Mouse (Mus musculus) spleen, embryonic (tissue): ENCODE results near the gene A030003K21Rik.

ENCODE experiments used
- CTCF ChIA-PET: fragments of 350-600 bp; sonication (Branson Sonifier 250); formaldehyde crosslinking; loops from one replicate; lab custom pipeline; 2022; lab: Charles Lee

The A030003K21Rik gene

DNA sequence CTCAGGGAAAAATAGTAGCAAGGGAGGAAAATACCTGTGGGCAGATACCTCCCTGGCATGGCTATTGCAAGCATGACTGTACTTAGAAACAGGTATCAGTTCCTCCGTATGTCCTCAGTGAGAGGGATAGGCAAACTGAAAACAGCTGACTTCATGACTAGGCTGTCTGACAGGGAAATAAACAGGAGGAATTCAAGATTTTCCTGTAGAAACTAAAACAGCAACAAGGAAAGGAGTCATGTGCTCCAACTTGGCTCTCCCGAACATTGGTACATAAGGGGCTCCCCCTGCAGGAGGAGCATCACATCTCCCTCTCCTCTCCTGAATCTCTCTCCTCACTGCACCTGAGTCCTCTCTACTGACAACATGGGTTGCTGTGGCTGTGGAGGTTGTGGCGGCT is 30.2 kb downstream of the A030003K21Rik start, which contains the start of gene A030005L19Rik:
Gene A030005L19Rik, plus strand, starts transcription at position 301 of the 400 bp plus-strand sequence.
- CTCF ChIA-PET = no interaction called here

DNA sequence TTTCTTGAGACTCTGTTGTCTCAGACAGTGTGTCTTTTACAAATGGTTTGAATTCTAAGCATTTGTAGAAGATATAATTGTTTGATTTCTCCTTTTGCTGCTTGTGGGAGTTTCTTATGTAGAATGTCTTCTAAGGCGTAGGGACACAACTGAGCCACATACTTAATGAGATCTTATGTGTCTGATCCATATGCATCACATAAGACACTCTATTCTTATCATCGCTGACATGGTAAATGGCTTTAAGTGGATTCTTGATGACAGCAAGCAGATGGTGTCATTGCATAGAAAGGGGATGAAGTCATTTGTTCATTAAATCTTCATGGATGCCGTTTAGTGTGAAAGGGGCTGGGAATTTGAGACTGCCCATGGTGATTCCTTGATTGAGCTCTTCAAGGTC is 37.3 kb downstream of the A030003K21Rik start:
- CTCF ChIA-PET = no interaction called here

DNA sequence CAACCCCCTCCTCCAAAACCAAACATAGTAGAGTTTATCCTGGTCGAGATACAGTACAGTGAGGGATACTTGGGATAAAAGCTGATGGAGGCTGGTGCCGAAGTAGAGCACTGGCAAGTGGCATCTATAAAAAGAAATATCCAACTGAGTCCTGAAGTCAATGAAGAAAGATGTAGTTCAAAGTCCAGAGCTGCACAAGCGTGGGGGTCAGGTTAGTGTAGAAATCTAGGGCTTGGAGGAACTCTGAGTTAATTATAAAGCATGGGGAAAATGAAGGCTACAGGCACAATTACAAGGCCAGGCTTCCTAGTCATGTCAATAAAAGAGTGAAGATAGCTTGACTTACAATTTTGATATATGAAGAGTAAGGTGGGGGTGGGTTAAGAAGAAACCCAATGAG is 42.0 kb downstream of the A030003K21Rik start:
- CTCF ChIA-PET = no interaction called here

DNA sequence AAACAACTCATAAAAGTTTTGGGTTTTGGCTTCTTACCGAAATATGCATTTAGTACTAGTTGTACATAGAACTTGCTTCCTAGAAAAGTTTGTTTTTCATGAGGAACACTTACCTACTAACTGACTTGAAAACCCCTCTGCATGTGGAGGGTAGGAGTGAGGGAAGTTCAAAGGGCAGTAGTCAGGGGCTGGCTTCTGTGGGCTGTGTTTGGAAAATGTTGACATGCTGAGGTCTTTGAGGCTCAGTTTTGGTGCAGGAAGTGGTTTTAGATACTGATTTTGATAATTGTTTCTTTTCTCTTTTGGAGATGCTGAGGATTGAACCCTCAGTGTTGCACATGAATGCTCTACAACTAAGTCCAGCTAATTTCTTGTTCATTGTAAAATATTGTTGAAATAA is 42.6 kb downstream of the A030003K21Rik start:
- CTCF ChIA-PET = no interaction called here

DNA sequence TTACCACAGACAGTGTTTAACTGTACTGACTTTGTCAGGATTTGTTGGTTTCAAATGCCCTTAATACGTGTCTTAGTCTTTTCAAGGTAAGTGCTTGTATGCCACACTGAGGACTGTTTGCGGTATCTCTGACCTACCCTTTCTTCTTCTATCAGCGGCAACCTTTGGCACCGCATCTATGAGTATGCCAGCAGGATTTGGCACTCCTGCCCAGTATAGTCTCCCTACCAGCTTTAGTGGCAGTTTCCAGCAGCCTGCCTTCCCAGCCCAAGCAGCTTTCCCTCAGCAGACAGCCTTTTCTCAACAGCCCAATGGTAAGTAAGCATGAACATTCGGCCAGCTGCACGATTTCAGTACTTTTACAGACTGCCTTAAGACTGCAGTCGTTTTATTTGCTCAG is 49.9 kb downstream of the A030003K21Rik start:
- CTCF ChIA-PET = no interaction called here
